Mouse (Mus musculus): Measurements from ENCODE around the gene Obox2. TPM values are rescaled to one million over a fixed set of nuclear protein-coding genes. Genes with fewer than 3 reads are reported as not detected.
"Not testable (repeated sequence)": the region's sequence is repeated elsewhere in the genome, so short reads cannot be mapped to it uniquely, and the experiment has no call there.

The Obox2 gene
- not detected in 2 replicates for polyA plus RNA-seq (2012; rRNA removed)

DNA sequence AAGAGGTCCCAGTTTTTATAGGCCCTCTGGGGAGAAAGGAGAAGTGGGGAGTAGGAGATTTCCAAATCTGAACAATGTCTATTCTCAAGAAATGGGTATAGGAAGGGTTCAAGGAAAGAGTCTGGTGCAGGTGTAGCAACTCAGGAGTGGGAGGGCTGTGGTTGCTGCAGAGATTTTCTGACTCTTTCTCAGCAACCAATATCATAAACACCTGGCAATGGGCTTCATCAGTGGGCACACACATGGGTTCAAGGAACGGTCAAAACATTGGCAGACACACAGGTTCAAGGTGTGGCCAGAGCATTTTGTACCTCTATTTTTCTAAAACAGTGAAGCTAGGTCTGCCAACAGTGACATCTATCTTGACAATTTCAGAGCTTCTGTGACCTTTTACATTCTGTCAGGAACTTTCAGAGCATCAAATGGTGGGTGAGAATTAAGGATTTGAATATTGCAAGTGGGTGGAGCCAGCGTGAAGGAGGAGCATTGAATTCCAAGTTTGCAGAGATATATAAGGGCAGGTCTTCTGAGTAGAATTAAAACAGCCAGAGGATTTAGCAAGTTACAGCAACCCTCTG is at the start of gene Obox2, which contains the start of gene Obox1:
Gene Obox2 (plus strand): TSS at position 301 of the 578 bp plus-strand sequence.
Gene Obox1 (plus strand): TSS at position 528 of the 578 bp plus-strand sequence.
- not testable (repeated sequence) for H3K4me1 ChIP-seq (ENCODE audit: control insufficient read depth, insufficient read depth, low read length); H3K4me3 ChIP-seq (ENCODE audit: insufficient read depth, low read length); H3K27ac ChIP-seq (ENCODE audit: insufficient read depth, low read length)

DNA sequence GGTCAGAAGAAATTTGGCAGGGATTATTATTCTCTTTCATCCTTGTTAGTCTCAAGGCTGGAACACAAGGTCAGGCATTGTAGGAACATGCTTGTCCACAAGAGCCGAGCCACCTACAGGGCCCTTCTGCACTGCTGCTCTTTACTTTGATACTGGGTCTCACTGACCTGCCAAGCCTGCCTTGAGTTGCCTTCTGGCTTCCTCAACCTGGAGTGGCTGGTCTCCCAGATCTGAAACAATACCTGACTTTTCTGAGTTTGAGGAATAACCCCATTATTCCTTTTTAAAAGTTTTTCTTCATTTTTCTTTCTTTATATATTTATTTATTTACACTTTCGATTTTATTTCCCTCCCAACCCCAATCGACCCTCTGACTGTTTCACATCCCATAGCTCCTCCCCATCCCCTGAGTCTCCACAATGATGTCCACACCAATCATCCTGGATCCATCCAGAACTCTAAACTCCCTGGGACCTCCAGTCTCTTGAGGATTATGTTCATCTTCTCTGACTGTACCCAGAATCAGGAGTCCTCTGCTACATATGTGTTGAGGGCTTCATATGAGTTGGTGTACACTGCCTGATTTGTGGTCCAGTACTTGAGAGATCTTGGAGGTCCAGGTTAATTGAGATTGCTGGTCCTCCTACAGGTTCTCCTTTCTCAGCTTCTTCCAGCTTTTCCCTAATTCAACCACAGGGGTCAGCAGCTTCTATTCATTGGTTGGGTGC is 10.8 kb downstream of the Obox2 start:
- H3K4me3 ChIP-seq (ENCODE audit: insufficient read depth, low read length); H3K27ac ChIP-seq (ENCODE audit: insufficient read depth, low read length); H3K4me1 ChIP-seq (ENCODE audit: control insufficient read depth, insufficient read depth, low read length): not testable (repeated sequence)

DNA sequence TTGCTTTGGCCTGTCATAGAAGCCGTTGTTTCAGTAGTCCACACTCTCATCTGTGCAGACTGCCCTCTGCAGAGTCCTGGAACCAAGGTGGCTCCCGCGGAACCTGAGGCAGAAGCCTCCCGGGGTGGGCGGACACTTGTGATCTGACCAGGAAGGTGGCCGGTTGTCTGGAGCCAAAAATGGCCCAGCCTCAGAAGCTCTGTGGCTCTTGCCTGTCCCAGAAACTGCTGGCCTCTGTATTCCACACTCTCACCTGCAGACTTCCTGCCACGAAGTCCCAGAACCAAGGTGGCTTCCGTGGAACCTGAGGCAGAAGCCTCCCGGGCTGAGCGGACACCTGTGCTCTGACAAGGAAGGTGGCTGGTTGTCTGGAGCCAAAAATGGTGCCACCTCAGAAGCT is 18.3 kb downstream of the Obox2 start:
- H3K27ac ChIP-seq (ENCODE audit: insufficient read depth, low read length); H3K4me1 ChIP-seq (ENCODE audit: control insufficient read depth, insufficient read depth, low read length); H3K4me3 ChIP-seq (ENCODE audit: insufficient read depth, low read length): not testable (repeated sequence)

DNA sequence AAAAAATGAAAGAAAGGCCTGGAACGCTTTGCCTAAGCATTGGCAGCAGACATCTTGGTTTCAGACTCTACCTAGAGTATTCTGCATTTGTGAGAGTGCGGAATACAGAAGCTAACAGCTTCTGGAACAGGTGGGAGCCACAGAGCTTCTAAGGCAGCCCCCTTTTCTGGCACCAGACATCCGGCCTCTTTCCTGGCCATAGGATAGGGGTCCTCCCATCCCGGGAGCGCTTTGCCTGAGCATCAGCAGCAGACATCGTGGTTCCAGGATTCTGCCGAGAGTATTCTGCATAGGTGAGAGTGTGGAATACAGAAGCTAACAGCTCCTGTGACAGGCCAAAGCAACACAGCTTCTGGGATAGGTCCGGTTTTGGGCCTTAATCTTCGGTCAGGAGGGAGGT is 29.5 kb downstream of the Obox2 start:
- not testable (repeated sequence) for H3K4me3 ChIP-seq (ENCODE audit: insufficient read depth, low read length); H3K27ac ChIP-seq (ENCODE audit: insufficient read depth, low read length); H3K4me1 ChIP-seq (ENCODE audit: control insufficient read depth, insufficient read depth, low read length)

DNA sequence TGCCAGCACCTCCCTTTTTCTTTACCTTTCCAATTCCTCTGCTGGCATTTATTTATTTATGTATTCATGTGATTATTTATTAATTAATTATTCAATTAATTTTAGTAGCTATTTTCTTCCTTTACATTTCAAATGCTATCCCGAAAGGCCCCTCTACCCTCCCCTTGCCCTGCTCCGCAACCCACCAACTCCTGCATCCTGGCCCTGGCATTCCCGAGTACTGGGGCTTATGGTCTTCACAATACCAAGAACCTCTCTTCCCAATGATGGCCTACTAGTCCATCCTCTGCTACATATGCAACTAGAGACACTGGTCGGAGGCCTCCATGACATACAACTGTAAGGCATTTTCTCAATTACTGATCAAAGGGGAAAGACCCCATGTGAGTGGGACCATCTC is 37.0 kb downstream of the Obox2 start:
- not testable (repeated sequence) for H3K4me1 ChIP-seq (ENCODE audit: control insufficient read depth, insufficient read depth, low read length); H3K4me3 ChIP-seq (ENCODE audit: insufficient read depth, low read length); H3K27ac ChIP-seq (ENCODE audit: insufficient read depth, low read length)

Other genes with a start within 250 kb of the Obox2 start
- not detected in 2 replicates for gene Obox1, start 227 bp downstream of the Obox2 start, polyA plus RNA-seq (2012; rRNA removed)

Measured in cortical plate, adult 2 months (tissue).